Mouse (Mus musculus): Measurements from ENCODE around the gene Zfp839. TPM values are rescaled to one million over a fixed set of nuclear protein-coding genes. Genes with fewer than 3 reads are reported as not detected.

The Zfp839 gene
- polyA plus RNA-seq, 1 experiment from 2014 or later = 1.6 TPM

DNA sequence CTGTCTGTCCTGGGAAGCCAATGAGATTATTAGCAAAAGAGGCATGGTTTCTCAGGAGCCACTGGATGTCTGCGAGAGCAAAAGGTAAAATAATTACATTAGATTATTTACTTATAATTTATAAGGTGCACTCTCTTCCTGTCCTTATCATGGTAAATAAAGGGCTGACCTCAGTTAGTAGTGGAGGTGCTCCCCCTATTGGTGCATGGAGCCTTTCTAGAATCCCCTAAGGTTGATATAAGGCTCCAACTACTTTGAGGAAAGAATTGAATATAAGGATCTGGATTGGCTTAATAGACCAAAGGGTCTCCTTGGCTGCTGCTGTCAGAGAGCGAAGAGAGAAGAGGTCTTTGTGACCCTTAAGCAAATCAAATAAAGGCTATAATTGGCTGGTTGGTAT lies 53.5 kb downstream of the Zfp839 start:
- no peak overlapping the region for H3K27ac ChIP-seq (ENCODE audit: low read depth, low read length)
- no peak overlapping the region for H3K4me3 ChIP-seq (ENCODE audit: low read depth, low read length)
- no peaks in the 10 kb centered on the region for H3K9me3 ChIP-seq (ENCODE audit: control insufficient read depth)
- ATAC-seq = no peak
- H3K27me3 ChIP-seq (replicated peaks; ENCODE audit: control insufficient read depth, insufficient read depth, low read length) = no peaks in the 10 kb centered on the region
- peak; percentile 59 for TF ChIP-seq CTCF (IDR thresholded peaks at IDR 0.05; ENCODE audit: low read depth)
- no peaks in the 10 kb centered on the region for H3K4me1 ChIP-seq (replicated peaks; ENCODE audit: control insufficient read depth, insufficient read depth, low read length)
- peaks cover 4% of the 10 kb centered on the region; the same call in 1 of the 2 replicates for H3K36me3 ChIP-seq (ENCODE audit: control insufficient read depth, insufficient read depth)
- no peak overlapping the region for H3K4me2 ChIP-seq (replicated peaks; ENCODE audit: low read depth)
- H3K9ac ChIP-seq (ENCODE audit: low read depth, low read length) = no peak overlapping the region
- 79% methylated on average over 2 of the region's 2 CpGs for WGBS

DNA sequence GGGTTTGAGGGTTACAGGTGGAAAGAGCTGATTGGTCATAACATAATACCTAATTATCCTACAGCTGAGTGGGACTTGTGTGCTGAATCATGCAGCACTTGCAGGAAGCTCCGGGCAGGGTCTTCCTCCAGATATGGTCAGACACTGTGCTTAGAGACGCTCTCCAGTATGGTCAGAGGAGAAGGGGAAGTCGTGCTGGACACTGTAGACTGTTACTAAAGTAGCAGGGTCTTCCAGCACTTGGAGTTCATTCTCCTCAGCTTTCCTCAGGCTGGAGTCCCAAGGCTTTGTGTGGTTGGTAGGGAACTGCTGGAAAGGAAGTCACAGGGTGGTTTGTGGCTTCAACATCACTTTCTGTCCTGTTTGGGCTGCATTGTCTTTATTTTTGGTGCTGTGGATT lies 57.8 kb downstream of the Zfp839 start:
- 68% methylated on average over 3 of the region's 3 CpGs for WGBS
- H3K4me1 ChIP-seq (replicated peaks; ENCODE audit: control insufficient read depth, insufficient read depth, low read length) = no peaks in the 10 kb centered on the region
- no peaks in the 10 kb centered on the region for H3K36me3 ChIP-seq (ENCODE audit: control insufficient read depth, insufficient read depth)
- H3K27me3 ChIP-seq (replicated peaks; ENCODE audit: control insufficient read depth, insufficient read depth, low read length) = no peaks in the 10 kb centered on the region
- TF ChIP-seq CTCF (IDR thresholded peaks at IDR 0.05; ENCODE audit: low read depth) = no peak
- H3K4me2 ChIP-seq (replicated peaks; ENCODE audit: low read depth) = no peak overlapping the region
- no peak for ATAC-seq
- H3K4me3 ChIP-seq (ENCODE audit: low read depth, low read length) = no peak overlapping the region
- no peak overlapping the region for H3K27ac ChIP-seq (ENCODE audit: low read depth, low read length)
- no peaks in the 10 kb centered on the region for H3K9me3 ChIP-seq (ENCODE audit: control insufficient read depth)
- H3K9ac ChIP-seq (ENCODE audit: low read depth, low read length) = no peak overlapping the region

DNA sequence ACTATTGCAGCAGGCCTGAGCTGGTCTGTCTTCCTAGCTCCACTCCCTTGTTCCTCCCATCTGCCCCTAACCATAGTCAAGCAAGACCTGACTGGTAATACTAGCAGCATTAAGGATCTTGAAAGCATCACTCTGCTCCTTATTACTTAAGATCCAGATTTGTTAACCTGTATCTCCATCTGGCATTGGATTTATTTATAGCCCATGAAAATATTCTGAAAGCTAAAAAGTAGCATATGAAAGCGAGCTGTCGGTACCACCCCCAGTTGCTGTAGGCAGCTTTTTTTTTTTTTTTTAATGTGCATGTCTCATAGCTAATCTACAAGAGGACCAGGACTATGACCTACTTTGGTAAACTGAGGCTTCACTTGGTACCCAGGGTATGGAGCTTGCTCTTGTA lies 59.9 kb downstream of the Zfp839 start:
- Histone ChIP-seq H3K36me3 (ENCODE audit: control insufficient read depth, insufficient read depth) (peaks cover 5% of the 10 kb centered on the region; the same call in 1 of the 2 replicates), H3K9me3 (ENCODE audit: control insufficient read depth) (no peaks in the 10 kb centered on the region), H3K27me3 (replicated peaks; ENCODE audit: control insufficient read depth, insufficient read depth, low read length) (no peaks in the 10 kb centered on the region), H3K27ac (ENCODE audit: low read depth, low read length) (no peak overlapping the region), H3K4me3 (ENCODE audit: low read depth, low read length) (no peak overlapping the region), H3K4me1 (replicated peaks; ENCODE audit: control insufficient read depth, insufficient read depth, low read length) (no peaks in the 10 kb centered on the region), H3K4me2 (replicated peaks; ENCODE audit: low read depth) (no peak overlapping the region), H3K9ac (ENCODE audit: low read depth, low read length) (no peak overlapping the region)
- no peak for TF ChIP-seq CTCF (IDR thresholded peaks at IDR 0.05; ENCODE audit: low read depth)
- no peak for ATAC-seq
- WGBS = 97% methylated on average over 2 of the region's 2 CpGs

DNA sequence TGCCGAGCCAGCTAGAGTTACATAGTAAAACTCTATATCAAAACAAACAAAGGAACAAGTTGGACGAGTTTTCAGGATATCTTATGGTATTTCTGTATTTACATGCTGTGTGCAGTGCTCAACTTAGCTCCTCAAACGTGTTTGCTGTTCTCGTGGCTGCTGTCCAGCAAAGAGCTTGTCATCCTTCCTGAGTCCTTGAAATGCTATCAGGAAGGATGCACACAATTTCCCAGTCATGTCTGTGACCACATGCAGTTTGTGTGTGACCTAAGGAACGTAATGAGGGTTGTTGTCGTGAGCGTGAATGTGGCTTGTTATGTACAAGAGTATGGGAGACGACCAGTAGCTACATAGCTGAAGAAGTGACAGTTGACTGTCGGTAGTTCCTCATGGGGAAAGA lies 65.7 kb downstream of the Zfp839 start:
- H3K27ac ChIP-seq (ENCODE audit: low read depth, low read length) = no peak overlapping the region
- no peak for TF ChIP-seq CTCF (IDR thresholded peaks at IDR 0.05; ENCODE audit: low read depth)
- H3K9me3 ChIP-seq (ENCODE audit: control insufficient read depth) = no peaks in the 10 kb centered on the region
- H3K4me2 ChIP-seq (replicated peaks; ENCODE audit: low read depth) = no peak overlapping the region
- no peak for ATAC-seq
- H3K4me3 ChIP-seq (ENCODE audit: low read depth, low read length) = no peak overlapping the region
- 64% methylated on average over 9 of the region's 9 CpGs for WGBS
- no peaks in the 10 kb centered on the region for H3K27me3 ChIP-seq (replicated peaks; ENCODE audit: control insufficient read depth, insufficient read depth, low read length)
- H3K36me3 ChIP-seq (ENCODE audit: control insufficient read depth, insufficient read depth) = peaks cover 37% of the 10 kb centered on the region
- no peaks in the 10 kb centered on the region for H3K4me1 ChIP-seq (replicated peaks; ENCODE audit: control insufficient read depth, insufficient read depth, low read length)
- no peak overlapping the region for H3K9ac ChIP-seq (ENCODE audit: low read depth, low read length)

Other genes starting within 250 kb of the Zfp839 start
- 19.7 and 21.8 TPM in 2 replicates for gene Dync1h1, start 248.8 kb upstream of the Zfp839 start, polyA plus RNA-seq (2015; fragmentation: Nextera tagmentation; extraction: Ambion mirVana)
- gene 1700001K19Rik, start 167.6 kb upstream of the Zfp839 start, polyA plus RNA-seq (2015; fragmentation: Nextera tagmentation; extraction: Ambion mirVana) = not detected in 2 replicates
- 269 and 296 TPM in 2 replicates for gene Hsp90aa1, start 147.5 kb upstream of the Zfp839 start, polyA plus RNA-seq (2015; fragmentation: Nextera tagmentation; extraction: Ambion mirVana)
- gene Wdr20, start 112.3 kb upstream of the Zfp839 start, polyA plus RNA-seq (2015; fragmentation: Nextera tagmentation; extraction: Ambion mirVana) = 12.3 and 14.7 TPM in 2 replicates
- gene Mok, start 9.3 kb upstream of the Zfp839 start, polyA plus RNA-seq (2015; fragmentation: Nextera tagmentation; extraction: Ambion mirVana) = 0.80 and 0.85 TPM in 2 replicates
- 30.5 and 31.0 TPM in 2 replicates for gene Cinp, start 38.9 kb downstream of the Zfp839 start, polyA plus RNA-seq (2015; fragmentation: Nextera tagmentation; extraction: Ambion mirVana)
- 1.3 and 1.6 TPM in 2 replicates for gene Tecpr2, start 39.0 kb downstream of the Zfp839 start, polyA plus RNA-seq (2015; fragmentation: Nextera tagmentation; extraction: Ambion mirVana)
- 76.3 and 80.0 TPM in 2 replicates for gene Ankrd9, start 128.8 kb downstream of the Zfp839 start, polyA plus RNA-seq (2015; fragmentation: Nextera tagmentation; extraction: Ambion mirVana)
- 7.0 and 7.9 TPM in 2 replicates for gene Rcor1, start 189.1 kb downstream of the Zfp839 start, polyA plus RNA-seq (2015; fragmentation: Nextera tagmentation; extraction: Ambion mirVana)